Mouse (Mus musculus): ENCODE measurements around the gene Zfp759. TPM values are rescaled to one million over a fixed set of nuclear protein-coding genes. Genes with fewer than 3 reads are reported as not detected.
A peak's percentile ranks its signal among the peaks of the same experiment; 100 is the strongest.
"Not testable (repeated sequence)": the region's sequence is repeated elsewhere in the genome, so short reads cannot be mapped to it uniquely, and the experiment has no call there.

The Zfp759 gene
- polyA plus RNA-seq (2016; fragmentation: Nextera tagmentation; extraction: Ambion mirVana), result 1.1 and 1.2 TPM in 2 replicates

GRCm38 (mm10) chr13:67121360-67121759 is at the start of gene Zfp759:
Zfp759 (plus strand) TSS chr13:67121660.
- not testable (repeated sequence) for H3K27ac ChIP-seq (ENCODE audit: poor library complexity, severe bottlenecking); ATAC-seq (ENCODE audit: insufficient number of reproducible peaks, low FRiP score); H3K4me2 ChIP-seq; H3K4me3 ChIP-seq; H3K9ac ChIP-seq; H3K4me1 ChIP-seq (replicated peaks); H3K9me3 ChIP-seq (replicated peaks); H3K27me3 ChIP-seq (replicated peaks); H3K36me3 ChIP-seq

- no peak overlapping the region for H3K4me3 ChIP-seq
- no peaks in the 10 kb centered on the region for H3K4me1 ChIP-seq (replicated peaks)
- no peak for ATAC-seq (ENCODE audit: insufficient number of reproducible peaks, low FRiP score)
- no peaks in the 10 kb centered on the region for H3K27me3 ChIP-seq (replicated peaks)
- no peak overlapping the region for H3K27ac ChIP-seq (ENCODE audit: poor library complexity, severe bottlenecking)
- H3K4me2 ChIP-seq, result no peak overlapping the region
- no peak overlapping the region for H3K9ac ChIP-seq
- peaks cover 12% of the 10 kb centered on the region for H3K9me3 ChIP-seq (replicated peaks)
- 89% methylated on average over 2 of the region's 2 CpGs for WGBS
- peaks cover 63% of the 10 kb centered on the region for H3K36me3 ChIP-seq
Measured at GRCm38 (mm10) chr13:67072786-67073185, 48.7 kb upstream of the Zfp759 start.

- peaks cover 37% of the 10 kb centered on the region for H3K36me3 ChIP-seq
Measured at GRCm38 (mm10) chr13:67077244-67077643, 44.2 kb upstream of the Zfp759 start.

GRCm38 (mm10) chr13:67081142-67081713 is 40.2 kb upstream of the Zfp759 start:
- H3K4me2 ChIP-seq, result peak overlapping the region; percentile 87
- H3K27me3 ChIP-seq (replicated peaks), result no peaks in the 10 kb centered on the region
- H3K4me1 ChIP-seq (replicated peaks), result peaks cover 8% of the 10 kb centered on the region
- H3K9me3 ChIP-seq (replicated peaks), result no peaks in the 10 kb centered on the region
- peak overlapping the region; percentile 77 for H3K4me3 ChIP-seq
- peaks cover 10% of the 10 kb centered on the region for H3K36me3 ChIP-seq
- H3K27ac ChIP-seq (ENCODE audit: poor library complexity, severe bottlenecking), result peak overlapping the region; percentile 96
- peak; percentile 100 for ATAC-seq (ENCODE audit: insufficient number of reproducible peaks, low FRiP score)
- WGBS, result under 1% methylated on average over 24 of the region's 24 CpGs
- H3K9ac ChIP-seq, result peak overlapping the region; percentile 86

More at GRCm38 (mm10) chr13:67077244-67077643, 44.2 kb upstream of the Zfp759 start:
- Histone ChIP-seq H3K9me3 (replicated peaks) (peaks cover 8% of the 10 kb centered on the region), H3K4me1 (replicated peaks) (peaks cover 8% of the 10 kb centered on the region), H3K27me3 (replicated peaks) (no peaks in the 10 kb centered on the region), H3K4me3 (no peak overlapping the region), H3K27ac (ENCODE audit: poor library complexity, severe bottlenecking) (no peak overlapping the region), H3K9ac (no peak overlapping the region), H3K4me2 (no peak overlapping the region)
- 91% methylated on average over 2 of the region's 2 CpGs for WGBS
- no peak for ATAC-seq (ENCODE audit: insufficient number of reproducible peaks, low FRiP score)

GRCm38 (mm10) chr13:67081946-67082345 is 39.5 kb upstream of the Zfp759 start:
- peak overlapping the region; percentile 77 for H3K4me3 ChIP-seq
- WGBS, result 67% methylated on average over 1 of the region's 1 CpGs
- peaks cover 8% of the 10 kb centered on the region for H3K4me1 ChIP-seq (replicated peaks)
- no peak for ATAC-seq (ENCODE audit: insufficient number of reproducible peaks, low FRiP score)
- H3K27ac ChIP-seq (ENCODE audit: poor library complexity, severe bottlenecking), result peak overlapping the region; percentile 96
- no peaks in the 10 kb centered on the region for H3K9me3 ChIP-seq (replicated peaks)
- H3K27me3 ChIP-seq (replicated peaks), result no peaks in the 10 kb centered on the region
- H3K9ac ChIP-seq, result peak overlapping the region; percentile 22; the same call in 1 of the 2 replicates
- H3K36me3 ChIP-seq, result peaks cover 5% of the 10 kb centered on the region
- H3K4me2 ChIP-seq, result peak overlapping the region; percentile 87

GRCm38 (mm10) chr13:67090154-67090553 is 31.3 kb upstream of the Zfp759 start:
- Histone ChIP-seq H3K9me3 (replicated peaks) (no peaks in the 10 kb centered on the region), H3K27ac (ENCODE audit: poor library complexity, severe bottlenecking) (no peak overlapping the region), H3K4me1 (replicated peaks) (no peaks in the 10 kb centered on the region), H3K4me3 (no peak overlapping the region), H3K9ac (no peak overlapping the region), H3K36me3 (peaks cover 8% of the 10 kb centered on the region), H3K4me2 (no peak overlapping the region), H3K27me3 (replicated peaks) (no peaks in the 10 kb centered on the region)
- no peak for ATAC-seq (ENCODE audit: insufficient number of reproducible peaks, low FRiP score)
- WGBS, result 56% methylated on average over 1 of the region's 1 CpGs

- Histone ChIP-seq H3K4me1 (replicated peaks) (no peaks in the 10 kb centered on the region), H3K36me3 (peaks cover 29% of the 10 kb centered on the region), H3K27me3 (replicated peaks) (no peaks in the 10 kb centered on the region), H3K27ac (ENCODE audit: poor library complexity, severe bottlenecking) (no peak within 1 kb of the TSS), H3K9ac (no peak within 1 kb of the TSS), H3K9me3 (replicated peaks) (no peaks in the 10 kb centered on the region), H3K4me3 (no peak within 1 kb of the TSS), H3K4me2 (no peak within 1 kb of the TSS)
- 87% methylated on average over 10 of the region's 10 CpGs for whole genome bisulfite sequencing
- no peak for ATAC-seq (ENCODE audit: insufficient number of reproducible peaks, low FRiP score)
Measured at GRCm38 (mm10) chr13:67097876-67098275, 23.6 kb upstream of the Zfp759 start, which contains the start of gene Zfp708. Zfp708 (minus strand) TSS chr13:67097976.

GRCm38 (mm10) chr13:67107681-67108080 is 13.8 kb upstream of the Zfp759 start:
- H3K9ac ChIP-seq, result peak overlapping the region; percentile 86
- peak overlapping the region; percentile 90 for H3K27ac ChIP-seq (ENCODE audit: poor library complexity, severe bottlenecking)
- H3K36me3 ChIP-seq, result peaks cover 13% of the 10 kb centered on the region
- H3K4me3 ChIP-seq, result peak overlapping the region; percentile 72
- peak overlapping the region; percentile 79 for H3K4me2 ChIP-seq
- H3K9me3 ChIP-seq (replicated peaks), result no peaks in the 10 kb centered on the region
- ATAC-seq (ENCODE audit: insufficient number of reproducible peaks, low FRiP score), result no peak
- H3K4me1 ChIP-seq (replicated peaks), result peaks cover 6% of the 10 kb centered on the region
- no peaks in the 10 kb centered on the region for H3K27me3 ChIP-seq (replicated peaks)
- 58% methylated on average over 9 of the region's 9 CpGs for WGBS

- Histone ChIP-seq H3K27me3 (replicated peaks) (no peaks in the 10 kb centered on the region), H3K4me1 (replicated peaks) (peaks cover 6% of the 10 kb centered on the region), H3K4me2 (peak within 1 kb of the TSS; percentile 79), H3K9me3 (replicated peaks) (no peaks in the 10 kb centered on the region), H3K36me3 (peaks cover 13% of the 10 kb centered on the region), H3K9ac (peak within 1 kb of the TSS; percentile 86), H3K4me3 (peak within 1 kb of the TSS; percentile 72), H3K27ac (ENCODE audit: poor library complexity, severe bottlenecking) (peak within 1 kb of the TSS; percentile 90)
- peak; percentile 98 for ATAC-seq (ENCODE audit: insufficient number of reproducible peaks, low FRiP score)
- WGBS, result under 1% methylated on average over 17 of the region's 17 CpGs
Measured at GRCm38 (mm10) chr13:67108194-67108820, 13.2 kb upstream of the Zfp759 start, which contains the start of gene Gm28557. Gm28557 (minus strand) TSS chr13:67108604.

GRCm38 (mm10) chr13:67108821-67109206 is 12.6 kb upstream of the Zfp759 start:
- ATAC-seq (ENCODE audit: insufficient number of reproducible peaks, low FRiP score), result peak; percentile 58
- H3K36me3 ChIP-seq, result peaks cover 13% of the 10 kb centered on the region
- peaks cover 6% of the 10 kb centered on the region for H3K4me1 ChIP-seq (replicated peaks)
- H3K27me3 ChIP-seq (replicated peaks), result no peaks in the 10 kb centered on the region
- peak overlapping the region; percentile 47 for H3K4me2 ChIP-seq
- WGBS, result 4% methylated on average over 9 of the region's 9 CpGs
- H3K27ac ChIP-seq (ENCODE audit: poor library complexity, severe bottlenecking), result no peak overlapping the region
- no peak overlapping the region for H3K9ac ChIP-seq
- no peaks in the 10 kb centered on the region for H3K9me3 ChIP-seq (replicated peaks)
- H3K4me3 ChIP-seq, result peak overlapping the region; percentile 72

- no peak overlapping the region for H3K9ac ChIP-seq
- no peak overlapping the region for H3K4me2 ChIP-seq
- H3K27me3 ChIP-seq (replicated peaks), result no peaks in the 10 kb centered on the region
- WGBS, result 71% methylated on average over 12 of the region's 12 CpGs
- no peaks in the 10 kb centered on the region for H3K9me3 ChIP-seq (replicated peaks)
- H3K4me3 ChIP-seq, result no peak overlapping the region
- H3K27ac ChIP-seq (ENCODE audit: poor library complexity, severe bottlenecking), result no peak overlapping the region
- H3K4me1 ChIP-seq (replicated peaks), result peaks cover 6% of the 10 kb centered on the region
- no peaks in the 10 kb centered on the region for H3K36me3 ChIP-seq
- no peak for ATAC-seq (ENCODE audit: insufficient number of reproducible peaks, low FRiP score)
Measured at GRCm38 (mm10) chr13:67112096-67112495, 9.4 kb upstream of the Zfp759 start.
